Mouse (Mus musculus) thymus, postnatal 25 days (tissue): ENCODE results near the gene Tmod3.
"Not testable (repeated sequence)": the region's sequence is repeated elsewhere in the genome, so short reads cannot be mapped to it uniquely, and the experiment has no call there.

Source experiments
- DNase-seq: peaks from one replicate; pipeline ENCODE4 v3.0.0; 2022

Gene Tmod3

GRCm38 (mm10) chr9:75494407-75495005, 65.0 kb downstream of the Tmod3 start:
- DNase-seq, result no peak

GRCm38 (mm10) chr9:75488255-75488654, 71.2 kb downstream of the Tmod3 start:
- DNase-seq, result not testable (repeated sequence)

- no peak for DNase-seq
Measured at GRCm38 (mm10) chr9:75485231-75485630, 74.2 kb downstream of the Tmod3 start.

- no peak for DNase-seq
Measured at GRCm38 (mm10) chr9:75480536-75481075, 78.9 kb downstream of the Tmod3 start.

- no peak for DNase-seq
Measured at GRCm38 (mm10) chr9:75479106-75479725, 80.2 kb downstream of the Tmod3 start.

- no peak for DNase-seq
Measured at GRCm38 (mm10) chr9:75477212-75477611, 82.2 kb downstream of the Tmod3 start.

- peak; percentile 42 for DNase-seq
Measured at GRCm38 (mm10) chr9:75468297-75468696, 91.2 kb downstream of the Tmod3 start.

- DNase-seq, result no peak
Measured at GRCm38 (mm10) chr9:75467581-75467980, 91.9 kb downstream of the Tmod3 start.

GRCm38 (mm10) chr9:75466641-75467040, 92.8 kb downstream of the Tmod3 start:
- DNase-seq, result no peak

- DNase-seq, result no peak
Measured at GRCm38 (mm10) chr9:75465856-75466255, 93.6 kb downstream of the Tmod3 start.

GRCm38 (mm10) chr9:75463050-75463660, 96.3 kb downstream of the Tmod3 start:
- no peak for DNase-seq

GRCm38 (mm10) chr9:75455684-75456083, 103.8 kb downstream of the Tmod3 start:
- no peak for DNase-seq

GRCm38 (mm10) chr9:75453994-75454393, 105.5 kb downstream of the Tmod3 start:
- no peak for DNase-seq

- DNase-seq, result no peak
Measured at GRCm38 (mm10) chr9:75448021-75448420, 111.4 kb downstream of the Tmod3 start.
